Mouse (Mus musculus) C2C12 (cell line): ENCODE data around the gene Xylt1.

Experiments
- CEBPB ChIP-seq: IDR thresholded peaks from one replicate; pipeline ENCODE4 v1.6.1; 2011; ENCODE audit warnings: low read depth, mild to moderate bottlenecking, control low read depth, moderate library complexity
- CTCF ChIP-seq: IDR thresholded peaks from one replicate; pipeline ENCODE4 v1.5.1; 2011; ENCODE audit not compliant: control insufficient read depth, insufficient read depth, insufficient read length
- MAX ChIP-seq: IDR thresholded peaks from one replicate; pipeline ENCODE4 v1.6.1; 2011; ENCODE audit warnings: mild to moderate bottlenecking, control low read depth

GRCm38 (mm10) chr7:117635584-117635983 is 254.8 kb downstream of the Xylt1 start:
- TF ChIP-seq CTCF (no peak), CEBPB (no peak), MAX (no peak)
